Mouse (Mus musculus) liver, postnatal 0 days (tissue): Measurements from ENCODE around the gene Sphk1.

ENCODE experiments used
- CTCF ChIP-seq: sonication (generic); IDR thresholded peaks from 2 replicates; pipeline ENCODE4 v1.5.1; 2016; ENCODE audit warnings: antibody characterized with exemption, low read depth
- EP300 ChIP-seq: IDR thresholded peaks from 2 replicates; pipeline ENCODE4 v1.6.1; 2016; ENCODE audit warnings: antibody characterized with exemption, low read depth, mild to moderate bottlenecking

DNA sequence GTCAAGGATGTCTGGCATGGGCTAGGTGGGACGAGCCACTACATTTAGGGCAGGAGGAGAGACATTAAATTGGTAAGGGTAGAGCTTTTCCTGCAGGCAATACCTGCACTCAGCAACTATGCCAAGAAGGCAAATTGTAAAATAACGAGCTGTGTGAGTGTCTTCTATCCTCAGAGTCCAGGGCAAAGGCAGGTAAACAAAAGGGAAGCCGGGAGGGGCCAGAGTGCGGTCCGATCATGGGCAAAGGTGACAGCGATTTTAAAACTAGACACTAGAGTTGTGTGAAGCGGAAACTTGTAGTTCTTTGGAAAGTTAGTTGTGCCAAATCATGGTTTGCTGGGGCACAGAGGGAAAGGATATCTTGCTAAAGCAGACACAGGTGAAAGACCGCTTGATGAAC is 46.5 kb upstream of the Sphk1 start:
- TF ChIP-seq CTCF (no peak), EP300 (no peak)
